Mouse (Mus musculus): Measurements from ENCODE around the gene Zfp511. TPM values are rescaled to one million over a fixed set of nuclear protein-coding genes. Genes with fewer than 3 reads are reported as not detected.

The Zfp511 gene
- total RNA-seq, 2 experiments from 2014 or later, result 19.2 to 22.8 TPM

Small RNAs within 50 kb of the gene (microRNA-seq; reads per million reads assigned to microRNA genes)
- not detected for gene Mir7062

Other genes starting within 250 kb of the Zfp511 start
- 1 to 10 TPM; 2.2 to 3.9 TPM for gene Adgra1, start 202.2 kb upstream of the Zfp511 start, total RNA-seq (2021)
- gene Kndc1, start 141.7 kb upstream of the Zfp511 start, total RNA-seq (2021), result under 1 TPM; 0.50 to 0.56 TPM
- not detected for gene Utf1, start 92.6 kb upstream of the Zfp511 start, total RNA-seq (2021)
- not detected for gene 6430531B16Rik, start 57.6 kb upstream of the Zfp511 start, total RNA-seq (2021)
- gene Adam8, start 43.8 kb upstream of the Zfp511 start, total RNA-seq (2021), result 1 to 10 TPM in 1 of 2 experiments, under 1 TPM in 1; 0.69 to 4.6 TPM
- gene Tubgcp2, start 278 bp downstream of the Zfp511 start, total RNA-seq (2021), result 10 to 100 TPM; 24.4 to 26.0 TPM
- gene Msx3, start 12.7 kb downstream of the Zfp511 start, total RNA-seq (2021), result not detected
- 1 to 10 TPM; 4.6 to 6.1 TPM for gene Caly, start 46.2 kb downstream of the Zfp511 start, total RNA-seq (2021)
- not detected for gene Prap1, start 57.0 kb downstream of the Zfp511 start, total RNA-seq (2021)
- 10 to 100 TPM; 45.3 to 68.5 TPM for gene Fuom, start 66.0 kb downstream of the Zfp511 start, total RNA-seq (2021)
- gene Paox, start 79.4 kb downstream of the Zfp511 start, total RNA-seq (2021), result 10 to 100 TPM; 13.0 to 26.1 TPM
- 100 to 1,000 TPM; 356 to 530 TPM for gene Echs1, start 80.1 kb downstream of the Zfp511 start, total RNA-seq (2021)
- 10 to 100 TPM; 24.4 to 34.5 TPM for gene Mtg1, start 101.2 kb downstream of the Zfp511 start, total RNA-seq (2021)
- gene Sprn, start 118.5 kb downstream of the Zfp511 start, total RNA-seq (2021), result under 1 TPM; 0.33 to 0.56 TPM
- not detected for gene Olfr522, start 128.4 kb downstream of the Zfp511 start, total RNA-seq (2021)
- gene Olfr523, start 136.8 kb downstream of the Zfp511 start, total RNA-seq (2021), result not detected
- gene Olfr524, start 169.6 kb downstream of the Zfp511 start, total RNA-seq (2021), result not detected
- not detected for gene Cd163l1, start 181.9 kb downstream of the Zfp511 start, total RNA-seq (2021)
- not detected for gene 5830411N06Rik, start 210.9 kb downstream of the Zfp511 start, total RNA-seq (2021)